Mouse (Mus musculus) 416B (cell line): ENCODE data around the gene Myl7.

ENCODE experiments used
- DNase-seq: peaks from one replicate; pipeline ENCODE4 v3.0.0; 2011; ENCODE audit warnings: low read depth

Myl7 gene

DNA sequence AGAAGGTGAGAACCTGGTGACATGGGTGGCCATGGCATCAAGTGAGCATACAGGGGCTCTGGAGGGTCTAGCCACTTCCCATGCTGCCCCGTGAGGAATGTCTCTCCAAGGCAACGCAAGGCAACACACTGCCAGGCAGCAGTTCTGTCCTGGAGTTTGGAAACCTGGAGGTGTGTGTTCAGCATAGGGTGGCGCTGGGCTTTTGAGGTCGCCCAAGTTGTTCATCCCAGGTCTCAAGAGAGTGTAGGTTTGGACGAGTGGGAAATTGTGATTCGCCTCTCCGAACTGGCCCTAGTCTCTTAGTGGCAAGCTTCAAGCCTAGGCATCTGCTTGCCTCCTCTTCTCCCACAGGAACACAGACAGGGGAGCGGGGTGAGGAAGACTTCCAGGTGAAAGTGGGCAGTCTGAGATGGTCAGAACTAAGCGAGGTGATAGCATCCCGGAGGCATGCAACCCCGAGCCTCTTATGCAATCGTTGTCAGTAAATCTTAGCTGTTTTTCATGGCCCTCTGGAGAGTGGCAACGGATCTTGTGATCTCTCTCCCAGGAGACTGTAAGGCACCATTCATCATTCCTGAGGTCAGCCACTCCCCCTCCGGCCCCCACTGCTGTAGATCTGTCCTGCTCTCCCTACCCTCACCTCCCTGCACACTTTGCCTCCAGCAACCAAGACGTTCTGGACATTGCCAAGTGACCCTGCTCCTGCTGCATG lies 36.0 kb downstream of the Myl7 start:
- no peak for DNase-seq

DNA sequence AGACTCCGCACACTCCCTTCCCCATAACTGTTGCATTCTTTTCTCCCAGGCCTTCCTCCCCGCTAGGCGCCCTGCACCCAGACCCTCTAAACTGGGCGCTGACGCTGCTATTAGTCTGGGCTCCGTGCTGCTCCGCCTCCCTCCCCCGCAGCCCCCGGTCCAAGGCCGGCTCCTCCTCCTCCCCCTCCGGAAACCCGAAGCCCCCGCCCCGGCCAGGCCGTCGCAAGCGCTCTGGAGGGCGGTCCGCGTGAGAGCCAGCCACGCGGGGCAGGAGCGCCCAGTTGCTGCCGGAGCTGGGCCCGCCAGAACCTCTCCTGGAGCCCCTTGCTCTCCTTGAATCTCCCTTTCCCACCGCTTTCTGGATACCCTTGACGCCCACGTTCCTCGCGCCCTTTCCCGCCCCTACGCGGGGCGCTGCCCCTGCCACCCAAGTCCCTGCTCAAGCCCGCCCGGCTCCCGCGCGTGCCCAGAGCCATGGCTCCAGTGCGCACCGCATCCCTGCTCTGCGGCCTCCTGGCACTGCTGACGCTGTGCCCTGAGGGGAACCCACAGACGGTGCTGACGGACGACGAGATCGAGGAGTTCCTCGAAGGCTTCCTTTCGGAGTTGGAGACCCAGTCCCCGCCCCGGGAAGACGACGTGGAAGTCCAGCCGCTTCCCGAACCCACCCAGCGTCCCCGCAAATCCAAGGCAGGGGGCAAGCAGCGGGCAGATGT lies 36.7 kb downstream of the Myl7 start, which contains the start of gene Aebp1:
Gene Aebp1 (plus strand): TSS at position 270 of the 716 bp plus-strand sequence.
- DNase-seq, result no peak

DNA sequence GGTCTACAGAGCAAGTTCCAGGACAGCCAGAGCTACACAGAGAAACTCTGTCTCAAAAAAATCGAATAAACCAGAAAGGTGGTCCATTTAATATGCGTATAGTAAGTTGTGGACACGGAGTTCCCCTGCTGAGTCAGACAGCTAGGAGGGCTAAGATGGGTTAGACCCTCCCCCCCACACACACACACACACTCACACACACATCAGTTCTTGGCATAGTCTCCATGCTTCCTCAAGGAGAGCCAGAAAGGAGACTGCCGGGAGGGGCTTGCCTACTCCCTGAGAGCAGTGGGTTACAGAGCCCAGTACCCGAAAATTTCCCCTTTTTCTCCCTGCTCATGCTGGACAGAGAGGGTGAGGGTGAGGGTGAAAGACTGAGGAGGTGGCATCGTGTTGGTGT lies 37.9 kb downstream of the Myl7 start:
- DNase-seq, result no peak

DNA sequence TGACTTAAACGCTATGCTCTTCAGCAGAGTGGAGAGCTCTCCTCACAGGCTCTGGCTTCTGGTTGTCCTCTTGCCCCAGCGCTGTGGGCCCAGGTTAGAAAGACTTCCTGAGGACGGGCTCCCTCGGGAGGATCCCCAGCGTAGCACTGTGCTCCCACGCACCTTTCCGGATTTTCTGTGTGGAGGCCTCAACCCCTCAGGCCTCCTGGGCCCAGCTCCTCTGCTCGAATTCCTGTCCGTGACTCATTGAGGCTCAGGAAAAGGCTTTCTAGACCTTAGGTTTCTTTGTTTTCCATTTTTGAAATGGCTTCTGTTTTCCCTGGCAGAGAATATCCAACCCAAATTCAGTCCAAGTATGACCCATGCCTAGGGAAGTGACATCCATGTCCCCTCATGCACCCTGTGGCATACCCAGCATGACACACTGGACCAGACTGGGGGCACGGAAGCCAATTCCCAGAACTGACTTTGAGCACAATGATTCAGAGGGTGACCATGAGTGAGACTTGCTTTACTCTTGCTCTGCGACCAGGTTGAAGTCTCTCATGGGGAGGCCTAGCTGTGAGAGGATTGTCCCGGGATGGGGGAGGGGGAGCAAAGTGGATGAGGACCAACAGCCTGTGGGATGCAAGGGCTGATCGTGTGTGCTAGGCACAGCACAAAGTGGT lies 38.6 kb downstream of the Myl7 start:
- no peak for DNase-seq

DNA sequence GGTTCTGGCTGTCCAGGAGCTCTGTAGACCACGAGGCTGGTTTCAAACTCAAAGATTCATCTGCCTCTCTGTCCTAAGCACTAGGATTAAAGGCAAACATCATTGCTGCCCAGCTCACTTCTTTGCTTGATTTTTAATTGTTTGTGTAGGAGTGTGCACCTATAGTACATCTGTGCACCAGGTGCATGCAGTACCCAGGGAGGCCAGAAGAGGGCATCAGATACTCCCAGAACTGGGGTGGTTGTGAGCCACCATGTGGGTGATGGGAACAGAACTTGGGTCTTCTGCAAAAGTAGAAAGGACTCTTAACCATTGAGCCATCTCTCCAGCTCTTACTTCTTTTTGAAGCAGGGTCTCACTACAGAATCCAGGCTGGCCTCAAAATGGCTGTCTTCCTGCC lies 39.9 kb downstream of the Myl7 start:
- DNase-seq, result no peak

DNA sequence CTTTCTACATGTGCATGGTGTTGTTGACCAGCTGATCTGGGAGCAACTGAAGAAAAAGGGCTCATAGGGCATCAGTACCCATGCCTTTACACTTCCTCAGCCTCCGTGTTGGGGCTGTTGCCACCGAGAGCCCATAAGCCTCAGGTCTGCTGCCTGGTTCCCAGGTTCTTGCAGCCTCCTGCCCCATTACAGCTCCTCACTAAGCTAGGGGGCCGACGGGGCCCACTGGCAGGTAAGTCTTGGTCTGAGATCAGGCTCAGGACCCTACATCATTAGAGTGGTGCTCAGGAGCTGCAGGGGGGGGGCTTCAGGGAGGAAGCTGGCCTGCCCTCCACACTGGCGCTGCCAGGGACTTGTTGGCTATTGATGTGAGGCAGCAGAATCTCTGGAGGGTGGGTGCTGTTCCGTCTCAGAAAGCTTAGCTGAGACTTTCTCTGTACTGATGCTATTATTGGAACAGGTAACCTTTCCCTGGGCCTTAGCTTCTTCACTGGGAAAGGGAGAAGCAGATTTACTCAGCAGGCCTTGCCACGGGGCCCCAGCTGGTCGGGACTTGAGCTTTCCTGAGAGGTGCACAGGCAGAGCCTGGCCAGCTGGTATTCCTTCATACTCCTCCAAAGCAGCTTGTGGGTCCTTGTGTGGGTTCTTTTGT lies 42.0 kb downstream of the Myl7 start:
- no peak for DNase-seq

DNA sequence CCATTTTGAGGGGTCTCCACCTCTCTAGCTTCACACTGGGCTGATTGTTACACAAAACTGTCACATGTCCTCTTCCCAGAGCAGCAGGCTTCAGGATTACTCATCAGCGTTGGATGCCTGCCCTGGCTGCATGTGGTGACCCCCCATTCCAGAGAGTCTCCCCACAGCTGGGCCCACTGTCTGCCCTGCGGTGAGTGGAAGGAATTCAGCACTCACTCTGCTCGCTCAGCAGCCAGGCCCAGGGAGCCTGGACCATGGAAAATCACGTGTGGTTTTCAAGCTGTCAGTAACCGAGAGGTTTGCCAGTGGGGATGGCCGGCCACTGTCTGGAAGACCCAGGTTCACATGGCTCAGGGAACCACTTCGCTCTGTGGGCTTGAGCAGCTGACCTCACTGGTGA lies 42.7 kb downstream of the Myl7 start:
- DNase-seq, result no peak

DNA sequence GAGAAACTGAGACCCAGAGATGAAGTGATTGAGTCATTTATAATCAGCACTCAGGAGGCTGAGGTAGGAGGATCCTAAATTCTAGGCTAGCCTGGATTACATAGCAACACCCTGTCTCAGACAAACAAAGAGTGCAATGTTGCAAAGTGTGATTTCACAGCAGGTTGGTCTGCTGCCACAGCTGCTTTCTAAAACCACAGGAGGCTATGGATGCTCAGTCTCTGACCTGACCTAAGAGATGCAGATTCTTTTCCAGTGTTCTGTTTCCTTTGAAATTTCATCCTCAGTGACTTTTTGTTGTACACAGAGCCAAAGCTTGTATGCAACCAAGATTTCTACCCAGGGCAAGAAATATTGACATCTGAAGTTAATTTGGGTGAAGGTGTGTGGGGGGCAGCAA lies 43.1 kb downstream of the Myl7 start:
- DNase-seq, result no peak

DNA sequence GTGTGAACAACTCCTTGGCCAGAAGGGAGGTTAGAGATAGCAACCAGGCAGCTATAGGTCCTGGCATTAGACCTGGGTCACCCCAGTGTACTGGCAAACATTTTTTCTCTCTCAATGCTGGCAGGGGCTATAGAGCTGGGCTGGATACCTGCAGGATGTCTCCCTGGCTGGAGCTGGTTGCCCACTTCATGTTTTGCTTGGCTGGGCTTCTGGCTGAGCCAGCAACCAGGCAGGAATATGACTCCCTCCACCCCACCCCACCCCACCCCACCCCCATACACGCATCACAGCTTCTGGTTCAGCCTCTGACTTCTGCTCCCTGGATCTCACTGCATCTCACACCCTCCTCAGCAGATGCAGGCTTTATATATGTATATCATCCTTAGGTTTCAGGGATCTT lies 46.3 kb downstream of the Myl7 start:
- no peak for DNase-seq

DNA sequence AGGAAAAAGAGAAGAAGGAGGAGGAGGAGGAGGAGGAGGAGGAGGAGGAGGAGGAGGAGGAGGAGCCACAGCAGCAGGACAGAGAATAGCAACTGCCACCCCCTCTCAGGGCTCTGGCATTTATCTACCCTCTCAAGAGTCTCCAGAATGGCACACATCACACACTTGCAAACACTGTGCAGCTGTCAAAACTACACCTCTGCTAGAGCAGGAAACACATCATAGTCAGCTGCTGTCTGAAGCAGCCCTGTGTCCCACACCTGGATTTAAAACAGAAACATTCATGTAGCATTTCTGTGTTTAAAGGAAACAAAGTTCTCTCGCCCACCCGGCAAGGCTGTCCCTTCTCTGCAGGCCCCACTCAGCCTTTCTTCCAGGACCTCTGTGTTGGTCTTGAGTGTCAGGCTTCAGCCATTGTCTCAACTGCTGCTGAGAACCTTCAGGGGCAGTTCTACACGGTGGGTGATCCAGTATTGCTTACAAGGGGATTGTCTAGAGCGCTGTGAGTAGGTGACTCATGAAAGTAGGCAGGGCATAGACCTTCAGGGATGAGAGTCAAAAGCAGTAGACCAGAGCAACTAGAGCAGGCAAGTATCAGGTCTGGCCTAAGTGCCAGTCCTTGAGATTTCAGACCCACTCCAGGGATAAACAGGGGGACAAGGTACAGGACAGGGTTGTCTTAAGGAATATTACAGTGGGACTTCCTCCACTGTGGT lies 47.4 kb downstream of the Myl7 start:
- DNase-seq, result no peak

DNA sequence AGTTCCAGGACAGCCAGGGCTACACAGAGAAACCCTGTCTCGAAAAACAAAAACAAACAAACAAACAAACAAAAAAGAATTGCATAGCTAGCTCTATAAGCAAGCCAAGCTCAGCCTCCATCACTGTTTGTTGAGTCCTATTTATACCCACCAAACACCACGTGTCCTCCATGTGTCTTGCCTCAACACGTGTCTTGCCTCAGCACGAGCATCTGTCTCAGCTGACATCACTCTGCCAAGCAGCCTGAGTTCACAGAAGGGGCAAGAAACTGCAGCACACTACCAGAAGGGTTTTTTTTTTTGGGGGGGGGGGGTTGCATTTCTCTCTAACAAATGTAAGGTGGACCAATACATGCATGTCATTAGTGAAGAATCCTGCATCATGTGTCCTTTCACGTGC lies 48.1 kb downstream of the Myl7 start:
- DNase-seq, result no peak

DNA sequence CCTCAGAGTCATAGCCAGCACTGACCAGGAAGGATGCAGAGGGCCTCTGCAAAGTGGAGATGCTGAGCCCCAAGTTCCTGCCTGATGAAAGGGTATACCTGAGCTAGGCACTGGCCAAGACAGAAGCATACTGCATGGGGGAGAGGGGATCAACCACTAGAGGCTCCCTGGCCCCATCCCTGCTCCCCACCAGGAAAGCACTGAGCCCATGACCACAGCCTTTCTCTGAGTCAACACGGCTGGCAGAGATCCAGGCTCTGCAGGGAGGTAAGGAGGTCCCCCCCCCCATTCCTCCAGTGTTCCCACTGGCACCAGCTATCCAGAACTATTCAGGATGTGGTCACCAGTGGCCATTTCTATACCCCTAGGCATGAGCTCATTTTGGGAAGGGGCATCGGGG lies 49.3 kb downstream of the Myl7 start:
- peak; percentile 65 for DNase-seq

DNA sequence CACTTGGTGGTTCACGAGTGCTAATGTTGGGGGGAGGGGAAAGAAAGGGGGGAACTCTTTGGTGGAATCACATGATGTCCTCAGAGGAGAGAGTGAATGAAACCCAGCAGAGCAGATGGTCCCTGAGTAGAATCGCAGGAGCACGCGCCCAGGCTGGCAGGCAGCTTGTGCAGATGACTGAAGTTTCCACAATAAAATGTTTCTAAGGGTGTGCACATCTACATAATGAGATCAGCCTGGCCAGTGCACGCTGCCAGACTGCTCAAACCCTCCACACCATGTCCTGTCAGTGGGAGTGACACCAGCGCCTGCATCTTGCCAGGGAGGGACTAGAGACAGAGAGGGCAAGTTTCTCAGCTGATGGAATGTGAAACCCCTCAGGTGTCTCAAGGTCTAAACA lies 49.8 kb downstream of the Myl7 start:
- no peak for DNase-seq

DNA sequence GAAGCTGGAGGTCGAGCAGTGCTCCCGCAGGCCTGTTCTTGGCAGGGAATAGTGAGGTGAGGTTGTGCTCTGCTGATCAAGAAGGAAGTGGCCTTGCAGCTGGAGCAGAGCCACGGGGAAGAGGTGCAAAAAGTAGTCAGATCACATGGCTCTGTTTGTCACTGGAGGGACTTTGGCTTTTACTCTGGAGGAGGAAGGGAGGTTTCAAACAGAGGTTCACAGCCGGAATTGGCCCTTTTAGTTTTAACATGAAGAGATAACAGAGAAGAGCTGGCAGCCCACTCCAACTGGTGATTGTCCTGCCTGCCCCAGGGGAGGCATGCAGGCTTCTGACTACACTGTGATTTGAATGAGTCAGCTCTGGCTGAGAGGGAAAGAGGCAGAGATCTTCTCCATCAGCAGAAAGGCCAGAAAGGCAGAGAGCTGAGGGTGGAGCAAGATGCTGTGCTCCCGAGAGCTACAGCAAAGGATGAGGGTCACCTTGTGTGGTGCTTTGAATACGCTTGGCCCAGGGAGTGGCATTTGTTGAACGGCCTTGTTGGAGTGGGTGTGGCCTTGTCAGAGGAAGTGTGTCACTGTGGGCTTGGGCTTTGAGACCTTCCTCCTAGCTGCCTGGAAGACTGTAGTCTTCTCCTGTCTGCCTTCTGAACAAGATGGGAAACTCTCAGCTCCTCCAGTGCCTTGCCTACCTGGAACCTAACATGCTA lies 51.8 kb downstream of the Myl7 start:
- no peak for DNase-seq
